Mouse (Mus musculus) hindbrain, embryonic 11.5 days (tissue): ENCODE results near the gene Rps6ka5. TPM values are rescaled to one million over a fixed set of nuclear protein-coding genes. Genes with fewer than 3 reads are reported as not detected.

Experiments used
- ATAC-seq: fragments of 200-750 bp; cut with Nextera tagmentation; 2 replicates; pipeline ENCODE4 v1.8.0; 2017; ENCODE audit warnings: mild to moderate bottlenecking, moderate TSS enrichment, moderate library complexity; ENCODE audit not compliant: low FRiP score
- DNase-seq: peaks from one replicate; pipeline ENCODE4 v3.0.0-alpha.2; 2015; ENCODE audit warnings: low spot score
- H3K27ac ChIP-seq: fragments of 300-500 bp; sonication (generic); 2 replicates; pipeline ENCODE4 v1.5.1; 2014; ENCODE audit warnings: mild to moderate bottlenecking, low read depth, low read length
- H3K27me3 ChIP-seq: fragments of 300-500 bp; sonication (generic); 2 replicates; pipeline ENCODE4 v1.6.1; 2014; ENCODE audit warnings: mild to moderate bottlenecking, low read length, moderate library complexity, mixed read lengths; ENCODE audit not compliant: control insufficient read depth, insufficient read depth
- H3K36me3 ChIP-seq: fragments of 300-500 bp; sonication (generic); 2 replicates; pipeline ENCODE4 v1.6.1; 2014; ENCODE audit warnings: mild to moderate bottlenecking, low read length, moderate library complexity, mixed read lengths; ENCODE audit not compliant: control insufficient read depth, insufficient read depth
- H3K4me1 ChIP-seq: fragments of 300-500 bp; sonication (generic); replicated peaks from 2 replicates; pipeline ENCODE4 v1.6.1; 2014; ENCODE audit warnings: low read length, mixed read lengths; ENCODE audit not compliant: control insufficient read depth, insufficient read depth
- H3K4me2 ChIP-seq: fragments of 300-500 bp; sonication (generic); replicated peaks from 2 replicates; pipeline ENCODE4 v1.6.1; 2014; ENCODE audit warnings: mild to moderate bottlenecking, low read depth, low read length
- H3K4me3 ChIP-seq: fragments of 300-500 bp; sonication (generic); 2 replicates; pipeline ENCODE4 v1.5.1; 2014; ENCODE audit warnings: low read depth, low read length
- H3K9ac ChIP-seq: fragments of 300-500 bp; sonication (generic); 2 replicates; pipeline ENCODE4 v1.6.1; 2014; ENCODE audit warnings: low read depth, low read length
- H3K9me3 ChIP-seq: fragments of 300-500 bp; sonication (generic); 2 replicates; pipeline ENCODE4 v1.6.1; 2016; ENCODE audit warnings: low read length; ENCODE audit not compliant: control insufficient read depth
- WGBS: fragments of 180-500 bp; shearing (Covaris S2); extraction: QIAGEN DNeasy Blood & Tissue Kit; methylation state at CpG from one replicate; pipeline ENCODE4 v1.1.7; 2014; 5-methylcytosine and 5-hydroxymethylcytosine counted together
- polyA plus RNA-seq: library from polyadenylated mRNA; unstranded; fragments of >200 nt; fragmentation: Nextera tagmentation; extraction: Ambion mirVana; gene quantifications from 2 replicates; pipeline ENCODE4 v1.2.1, GENCODE M21; 2014

Rps6ka5 gene
- polyA plus RNA-seq, 1 experiment from 2014 or later: 5.6 TPM

DNA sequence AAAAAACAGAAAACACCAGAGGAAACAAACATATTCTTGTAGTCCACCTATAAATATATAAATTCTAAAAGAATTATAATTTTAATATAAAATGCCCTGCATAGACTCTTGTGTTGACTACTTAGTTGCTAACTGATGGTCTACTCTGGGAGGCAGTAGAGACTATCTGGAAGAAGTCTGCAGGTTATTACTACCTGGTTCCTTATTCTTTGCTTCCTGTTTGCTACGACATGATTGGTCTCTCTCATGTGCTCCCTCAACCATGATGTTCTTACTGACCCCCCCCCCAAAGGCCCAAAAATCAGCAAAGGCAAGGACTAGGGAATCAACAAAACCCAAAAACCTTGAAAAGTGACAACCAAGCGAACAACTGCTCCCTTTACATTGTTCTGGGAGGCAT, 66.7 kb downstream of the Rps6ka5 start:
- no peaks in the 10 kb centered on the region for H3K9me3 ChIP-seq
- no peak for ATAC-seq
- WGBS: 93% methylated on average over 2 of the region's 2 CpGs

DNA sequence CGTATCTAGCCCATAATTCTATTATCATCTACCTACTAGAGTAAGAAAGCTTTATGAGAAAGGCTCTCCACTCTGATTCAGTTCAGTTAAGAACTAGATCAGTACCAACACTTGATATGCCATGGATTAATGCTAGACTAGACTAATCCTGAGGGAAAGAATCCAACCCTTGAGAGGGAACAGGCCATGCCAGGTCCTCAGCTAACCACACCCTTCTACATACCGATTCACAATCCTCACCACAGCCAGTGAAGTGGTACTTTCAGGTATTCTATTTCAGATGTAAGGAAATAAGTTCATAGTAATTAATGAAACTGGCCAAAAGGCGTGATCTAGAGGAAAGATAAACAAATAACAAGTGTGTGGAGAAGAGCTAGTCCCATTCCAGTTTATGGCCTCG, 70.8 kb downstream of the Rps6ka5 start:
- no peak overlapping the region for H3K9ac ChIP-seq
- H3K4me3 ChIP-seq: no peak overlapping the region
- DNase-seq (no peak), ATAC-seq (no peak)
- H3K27me3 ChIP-seq: no peaks in the 10 kb centered on the region
- H3K4me1 ChIP-seq: no peaks in the 10 kb centered on the region
- no peak overlapping the region for H3K4me2 ChIP-seq
- 91% methylated on average over 4 of the region's 4 CpGs for WGBS
- no peak overlapping the region for H3K27ac ChIP-seq
- no peaks in the 10 kb centered on the region for H3K36me3 ChIP-seq
- H3K9me3 ChIP-seq: no peaks in the 10 kb centered on the region

More for the DNA sequence above, 66.7 kb downstream of the Rps6ka5 start:
- no peak overlapping the region for H3K4me3 ChIP-seq
- H3K27ac ChIP-seq: no peak overlapping the region
- H3K4me2 ChIP-seq: no peak overlapping the region
- DNase-seq: no peak
- no peaks in the 10 kb centered on the region for H3K36me3 ChIP-seq
- H3K27me3 ChIP-seq: no peaks in the 10 kb centered on the region
- H3K9ac ChIP-seq: no peak overlapping the region
- no peaks in the 10 kb centered on the region for H3K4me1 ChIP-seq

DNA sequence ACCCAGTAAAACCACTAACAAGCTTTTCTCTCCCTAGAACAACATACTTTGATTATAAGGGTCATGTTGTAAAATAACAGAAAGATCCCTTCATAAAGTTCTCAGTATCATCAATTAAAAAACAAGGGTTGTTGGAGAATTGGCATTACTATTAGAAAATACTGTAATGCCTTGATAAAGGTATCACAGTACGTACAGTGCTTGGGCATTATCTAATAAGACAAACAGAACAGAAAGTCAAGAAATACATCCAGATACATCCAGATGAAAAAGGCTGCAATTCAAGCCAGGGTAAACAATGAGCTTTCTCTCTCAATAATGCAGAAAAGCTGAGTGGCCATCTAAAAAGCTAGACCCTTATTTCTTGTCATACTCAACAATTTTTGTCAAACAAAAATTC, 84.8 kb downstream of the Rps6ka5 start:
- Histone ChIP-seq H3K9ac (no peak overlapping the region), H3K4me2 (no peak overlapping the region), H3K27ac (no peak overlapping the region), H3K9me3 (no peaks in the 10 kb centered on the region), H3K27me3 (no peaks in the 10 kb centered on the region), H3K36me3 (no peaks in the 10 kb centered on the region), H3K4me3 (no peak overlapping the region), H3K4me1 (no peaks in the 10 kb centered on the region)
- no peak for ATAC-seq
- 92% methylated on average over 1 of the region's 1 CpGs for WGBS
- DNase-seq: no peak

DNA sequence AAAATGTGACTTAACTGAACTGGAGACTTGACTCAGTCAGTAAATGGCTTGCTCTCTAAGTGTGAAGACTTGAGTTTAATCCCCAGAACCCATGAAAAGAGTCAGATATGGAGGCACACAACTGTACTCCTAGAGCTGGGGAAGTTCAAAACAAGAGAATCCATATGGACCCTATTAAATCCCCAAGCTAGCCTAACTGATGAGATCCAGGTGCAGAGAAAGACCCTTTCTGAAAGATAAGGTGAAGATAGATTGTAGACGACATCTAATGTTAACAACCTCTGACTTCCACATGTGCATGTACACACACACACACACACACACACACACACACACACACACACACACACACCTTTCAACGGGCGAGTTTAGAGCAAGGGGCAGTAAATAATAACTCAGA, 86.1 kb downstream of the Rps6ka5 start:
- ATAC-seq: no peak
- Histone ChIP-seq H3K27ac (no peak overlapping the region), H3K9me3 (no peaks in the 10 kb centered on the region), H3K4me3 (no peak overlapping the region), H3K4me2 (no peak overlapping the region), H3K27me3 (no peaks in the 10 kb centered on the region), H3K36me3 (no peaks in the 10 kb centered on the region), H3K4me1 (no peaks in the 10 kb centered on the region), H3K9ac (no peak overlapping the region)
- 49% methylated on average over 3 of the region's 3 CpGs for WGBS
- no peak for DNase-seq

DNA sequence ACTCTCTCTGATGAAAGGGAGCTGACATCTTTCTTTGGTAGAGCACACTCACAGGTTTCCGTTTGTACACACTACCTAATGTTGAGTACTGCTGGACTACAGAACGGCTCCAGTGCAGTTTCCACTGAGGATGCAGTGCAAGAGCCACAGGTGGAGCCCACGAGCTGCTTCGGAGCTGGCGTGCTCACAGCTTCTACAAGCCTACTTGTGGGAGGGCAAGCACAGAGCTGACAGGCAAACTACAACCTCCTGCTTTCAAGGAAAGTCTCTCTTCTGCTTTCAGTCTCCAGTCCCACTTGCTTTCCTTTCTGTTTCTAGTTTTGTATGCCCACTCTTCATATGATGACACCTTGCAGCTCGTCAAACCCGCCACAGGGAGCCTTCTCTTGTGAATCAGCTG, 87.1 kb downstream of the Rps6ka5 start:
- peak; percentile 22 for DNase-seq
- no peak overlapping the region for H3K4me2 ChIP-seq
- no peak overlapping the region for H3K4me3 ChIP-seq
- no peak overlapping the region for H3K27ac ChIP-seq
- H3K4me1 ChIP-seq: no peaks in the 10 kb centered on the region
- 47% methylated on average over 7 of the region's 7 CpGs for WGBS
- no peaks in the 10 kb centered on the region for H3K27me3 ChIP-seq
- H3K9ac ChIP-seq: no peak overlapping the region
- H3K36me3 ChIP-seq: no peaks in the 10 kb centered on the region
- H3K9me3 ChIP-seq: no peaks in the 10 kb centered on the region
- no peak for ATAC-seq

DNA sequence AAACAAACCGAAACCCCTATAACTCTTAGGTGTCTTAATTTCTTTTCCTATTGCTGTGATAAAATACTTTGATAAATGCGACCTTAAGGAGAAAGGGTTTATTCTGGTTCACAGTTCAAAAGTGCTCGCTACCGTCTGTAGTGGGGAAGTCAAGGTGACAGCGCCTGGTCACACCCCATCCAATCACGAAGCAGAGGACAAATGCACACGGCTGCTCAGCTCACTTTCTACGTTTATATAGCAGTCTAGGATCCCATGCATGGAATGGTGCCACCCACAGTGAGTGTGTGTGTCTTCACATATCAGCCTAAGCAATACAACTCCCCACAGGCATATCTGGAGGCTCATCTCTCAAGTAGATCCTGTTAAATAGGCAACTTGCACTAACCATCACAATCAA, 88.9 kb downstream of the Rps6ka5 start:
- WGBS: 94% methylated on average over 8 of the region's 8 CpGs
- Histone ChIP-seq H3K9me3 (no peaks in the 10 kb centered on the region), H3K4me3 (no peak overlapping the region), H3K36me3 (no peaks in the 10 kb centered on the region), H3K27ac (no peak overlapping the region), H3K4me1 (no peaks in the 10 kb centered on the region), H3K4me2 (no peak overlapping the region), H3K27me3 (no peaks in the 10 kb centered on the region), H3K9ac (no peak overlapping the region)
- no peak for DNase-seq
- ATAC-seq: no peak

DNA sequence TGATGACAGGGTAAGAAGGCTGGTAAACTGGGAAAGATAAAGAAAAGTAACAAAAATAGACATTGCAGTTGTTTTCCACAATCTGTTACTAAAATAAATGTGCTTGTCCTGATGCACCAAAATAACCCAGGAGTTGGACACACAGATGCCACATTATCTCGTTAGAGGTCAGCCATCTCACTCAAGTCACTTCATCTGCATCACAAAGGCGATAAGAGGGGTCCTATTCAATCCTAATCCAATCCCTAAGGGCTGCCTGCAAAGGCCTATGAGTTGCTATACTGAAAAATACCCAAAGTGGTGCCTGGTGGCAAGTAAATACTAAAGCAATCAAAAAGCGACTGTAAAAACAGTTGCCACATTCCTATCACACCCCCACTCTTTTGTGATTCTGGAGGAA, 90.0 kb downstream of the Rps6ka5 start:
- Histone ChIP-seq H3K27ac (no peak overlapping the region), H3K27me3 (no peaks in the 10 kb centered on the region), H3K9ac (no peak overlapping the region), H3K9me3 (no peaks in the 10 kb centered on the region), H3K4me3 (no peak overlapping the region), H3K4me1 (no peaks in the 10 kb centered on the region), H3K4me2 (no peak overlapping the region), H3K36me3 (no peaks in the 10 kb centered on the region)
- DNase-seq (no peak), ATAC-seq (no peak)
- WGBS: 45% methylated on average over 3 of the region's 3 CpGs

DNA sequence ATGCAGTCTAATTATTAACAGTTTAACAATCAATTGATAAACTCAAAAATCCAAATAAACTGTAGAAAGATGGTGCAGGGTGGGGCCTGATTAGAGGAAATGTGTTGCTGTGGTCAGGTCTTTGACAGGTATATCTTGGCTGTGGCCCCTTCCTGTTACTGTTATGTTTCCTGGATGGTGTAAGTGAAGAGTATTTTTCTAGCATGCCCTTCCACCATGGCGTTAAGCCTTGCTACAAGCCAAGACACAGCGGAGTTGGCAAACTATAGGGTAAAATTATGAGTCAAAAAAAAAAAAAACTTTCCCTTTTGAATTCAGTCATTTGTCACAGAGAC, 90.5 kb downstream of the Rps6ka5 start:
- no peaks in the 10 kb centered on the region for H3K9me3 ChIP-seq
- no peak overlapping the region for H3K4me3 ChIP-seq
- no peak overlapping the region for H3K27ac ChIP-seq
- 95% methylated on average over 2 of the region's 2 CpGs for WGBS
- DNase-seq: no peak
- H3K4me2 ChIP-seq: no peak overlapping the region
- no peaks in the 10 kb centered on the region for H3K36me3 ChIP-seq
- H3K4me1 ChIP-seq: no peaks in the 10 kb centered on the region
- no peak for ATAC-seq
- no peak overlapping the region for H3K9ac ChIP-seq
- H3K27me3 ChIP-seq: no peaks in the 10 kb centered on the region

DNA sequence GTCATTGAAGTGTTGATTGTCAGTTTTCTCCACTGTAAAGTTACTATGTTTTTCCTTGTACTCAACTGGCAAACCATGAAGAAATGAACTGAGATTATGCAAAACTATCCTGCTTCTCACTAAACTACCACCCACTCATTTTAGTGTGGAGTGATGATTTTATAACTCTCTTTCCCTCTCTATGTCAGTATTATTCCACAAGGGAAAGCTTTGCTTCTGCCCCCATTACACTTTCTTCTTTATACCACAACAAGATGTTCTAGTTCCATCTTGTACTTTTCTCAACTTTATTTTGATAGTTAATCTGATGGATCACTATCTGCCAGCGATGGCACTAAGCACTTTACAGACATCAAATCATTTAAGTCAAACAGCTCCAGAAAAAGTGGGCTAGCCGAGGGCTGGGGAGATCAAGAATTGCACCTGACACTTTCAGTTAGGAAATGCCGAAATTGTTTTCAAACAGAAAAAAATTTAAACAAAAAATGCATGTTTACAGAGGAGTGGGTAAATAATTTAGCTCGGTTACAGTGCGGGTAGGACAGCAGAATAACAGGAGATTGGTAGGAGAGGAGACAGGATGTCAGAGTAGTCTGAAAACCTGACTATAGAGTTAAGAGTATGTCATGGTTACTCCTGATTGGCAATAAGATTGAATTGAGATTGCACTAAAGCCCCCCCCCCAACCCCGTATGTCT, 91.0 kb downstream of the Rps6ka5 start:
- no peak for DNase-seq
- H3K4me3 ChIP-seq: no peak overlapping the region
- no peak for ATAC-seq
- no peaks in the 10 kb centered on the region for H3K4me1 ChIP-seq
- no peaks in the 10 kb centered on the region for H3K9me3 ChIP-seq
- no peak overlapping the region for H3K4me2 ChIP-seq
- H3K27me3 ChIP-seq: no peaks in the 10 kb centered on the region
- WGBS: 92% methylated on average over 6 of the region's 6 CpGs
- H3K36me3 ChIP-seq: no peaks in the 10 kb centered on the region
- no peak overlapping the region for H3K27ac ChIP-seq
- H3K9ac ChIP-seq: no peak overlapping the region
